Mouse (Mus musculus): ENCODE results near the gene Kpna4. TPM values are rescaled to one million over a fixed set of nuclear protein-coding genes. Genes with fewer than 3 reads are reported as not detected.

The Kpna4 gene
- 10 to 100 TPM; 63.7 to 71.3 (median 66.3) TPM for total RNA-seq (2022)

- DNase-seq (ENCODE audit: low spot score in 2 of 2), result peak; percentile 80 to 93
These were observed at the start of gene Kpna4 for GRCm38 (mm10) chr3:69126509-69127345. Kpna4 (minus strand) TSS chr3:69127113.

GRCm38 (mm10) chr3:69175229-69175628 lies 48.3 kb upstream of the Kpna4 start:
- DNase-seq (ENCODE audit: low spot score in 2 of 2), result no peak

DNA sequence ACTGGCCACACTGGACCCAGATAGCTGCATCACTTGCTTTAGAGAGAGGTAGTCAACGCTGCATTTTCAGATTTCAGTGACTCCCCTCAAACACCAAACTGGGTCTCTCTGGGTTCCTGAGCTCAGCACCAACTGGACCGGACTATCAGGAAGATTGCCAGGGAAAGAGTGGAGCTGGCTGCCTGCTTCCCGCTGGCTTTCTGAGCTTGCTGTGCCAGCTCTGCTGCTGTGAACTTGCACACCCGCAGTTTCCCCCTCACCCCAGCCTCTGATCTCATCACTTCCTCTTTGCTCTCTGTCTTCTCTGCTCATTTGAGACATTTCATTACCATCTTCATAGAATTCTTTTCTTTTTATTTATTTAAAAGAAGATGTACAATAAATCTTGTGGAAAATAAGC lies 44.2 kb upstream of the Kpna4 start:
- no peak for DNase-seq (ENCODE audit: low spot score in 2 of 2)

- no peak for DNase-seq (ENCODE audit: low spot score in 2 of 2)
These were observed 42.9 kb upstream of the Kpna4 start for GRCm38 (mm10) chr3:69169796-69170195.

DNA sequence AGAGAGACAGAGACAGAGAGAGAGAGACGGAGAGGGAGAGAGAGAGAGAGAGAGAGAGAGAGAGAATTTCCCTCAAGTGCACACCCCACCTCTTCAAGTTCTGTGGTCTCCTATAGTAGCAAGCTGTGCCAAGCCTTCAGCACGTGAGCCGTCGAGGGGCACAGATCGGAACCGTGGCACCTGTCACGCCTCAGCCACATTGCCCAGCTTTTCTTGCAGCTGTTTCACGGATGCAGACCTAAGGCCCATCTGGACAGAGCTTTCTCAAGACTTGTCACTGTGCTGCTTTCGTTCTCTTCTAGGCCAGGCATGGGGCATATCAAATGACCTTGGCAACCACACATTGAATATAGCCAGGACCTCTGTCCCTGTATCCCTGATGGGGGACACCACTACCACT lies 41.8 kb upstream of the Kpna4 start:
- no peak for DNase-seq (ENCODE audit: low spot score in 2 of 2)

- DNase-seq (ENCODE audit: low spot score in 2 of 2), result no peak
These were observed 36.1 kb upstream of the Kpna4 start for GRCm38 (mm10) chr3:69163057-69163456.

DNA sequence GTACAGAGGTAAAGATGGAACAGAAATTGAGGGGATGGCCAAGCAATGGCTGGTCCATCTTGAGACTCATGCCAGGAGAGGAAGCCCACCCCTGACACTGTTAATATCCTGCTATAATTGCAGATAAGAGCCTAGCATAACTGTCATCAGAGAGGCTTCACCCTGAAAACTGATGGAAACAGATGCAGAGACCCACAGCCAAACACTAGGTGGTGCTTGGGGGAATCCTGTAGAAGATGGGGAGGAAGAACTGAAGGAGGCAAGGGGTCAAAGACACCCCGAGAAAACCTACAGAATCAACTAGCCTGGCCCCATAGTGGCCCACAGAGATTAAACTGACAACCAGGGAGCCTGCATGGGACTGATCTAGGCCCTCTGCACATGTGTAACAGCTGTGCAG lies 33.5 kb upstream of the Kpna4 start:
- DNase-seq (ENCODE audit: low spot score in 2 of 2), result no peak

- DNase-seq (ENCODE audit: low spot score in 2 of 2), result no peak
These were observed 32.6 kb upstream of the Kpna4 start for GRCm38 (mm10) chr3:69159501-69159900.

- DNase-seq (ENCODE audit: low spot score in 2 of 2), result no peak
These were observed 31.0 kb upstream of the Kpna4 start for GRCm38 (mm10) chr3:69157886-69158285.

DNA sequence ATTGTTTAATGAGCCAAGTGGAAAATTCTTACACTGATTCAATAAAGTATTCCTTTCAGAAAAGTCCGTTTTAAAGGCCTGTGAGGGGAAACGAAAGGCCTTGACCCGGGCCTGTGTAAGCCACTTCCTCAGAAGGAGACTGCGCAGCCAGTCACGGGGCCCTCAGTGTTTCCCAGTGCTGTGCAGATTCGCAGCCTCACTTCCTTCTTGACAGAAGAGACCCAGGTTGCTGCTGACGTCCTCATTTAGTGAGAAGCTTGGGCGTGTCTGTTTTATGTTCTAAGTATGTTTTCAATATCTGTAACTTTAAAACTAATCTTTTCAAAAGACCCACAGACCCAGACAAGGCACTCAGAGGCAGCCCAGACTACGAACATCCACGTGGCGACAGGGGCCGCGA lies 29.6 kb upstream of the Kpna4 start:
- DNase-seq (ENCODE audit: low spot score in 2 of 2), result no peak

DNA sequence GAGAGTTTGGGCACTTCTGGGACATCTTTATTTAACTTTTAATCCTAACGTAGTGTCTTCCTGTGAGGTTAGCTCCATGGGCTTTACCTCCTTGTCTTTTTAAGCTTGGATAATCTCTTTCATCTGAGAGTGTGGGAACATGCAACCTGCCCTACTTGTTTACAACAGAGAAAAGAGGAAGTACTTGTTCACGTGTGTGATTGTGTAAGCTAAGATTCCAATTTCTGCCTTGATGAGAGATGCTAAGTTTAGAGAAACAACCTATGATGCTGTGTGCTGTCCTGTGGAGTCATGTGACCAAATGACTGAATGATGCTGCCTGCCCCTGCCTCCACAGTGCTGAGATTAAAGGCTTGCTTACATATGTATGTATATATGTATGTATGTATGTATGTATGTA lies 27.8 kb upstream of the Kpna4 start:
- DNase-seq (ENCODE audit: low spot score in 2 of 2), result no peak

DNA sequence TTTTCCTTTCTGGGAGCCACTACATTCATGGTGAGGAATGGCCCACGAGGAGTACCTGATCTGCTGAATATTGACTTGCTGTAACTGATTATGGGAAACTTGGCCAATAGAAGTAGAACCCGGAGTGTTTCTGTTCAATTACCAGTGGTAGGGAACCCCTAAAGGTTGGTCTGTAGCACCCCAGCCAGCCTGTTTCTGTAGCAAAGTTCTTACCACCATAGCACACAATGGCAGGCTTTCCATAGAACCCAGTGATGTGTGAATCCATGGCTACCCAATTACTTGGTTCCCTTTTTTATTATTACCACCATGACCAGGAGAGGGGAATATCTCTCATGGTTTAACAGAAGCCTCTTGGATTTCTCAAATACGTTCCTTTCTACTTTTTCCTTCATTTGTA lies 24.0 kb upstream of the Kpna4 start:
- no peak for DNase-seq (ENCODE audit: low spot score in 2 of 2)

- no peak for DNase-seq (ENCODE audit: low spot score in 2 of 2)
These were observed 15.6 kb upstream of the Kpna4 start for GRCm38 (mm10) chr3:69142372-69142994.

- DNase-seq (ENCODE audit: low spot score in 2 of 2), result no peak
These were observed 13.9 kb upstream of the Kpna4 start for GRCm38 (mm10) chr3:69140851-69141250.

DNA sequence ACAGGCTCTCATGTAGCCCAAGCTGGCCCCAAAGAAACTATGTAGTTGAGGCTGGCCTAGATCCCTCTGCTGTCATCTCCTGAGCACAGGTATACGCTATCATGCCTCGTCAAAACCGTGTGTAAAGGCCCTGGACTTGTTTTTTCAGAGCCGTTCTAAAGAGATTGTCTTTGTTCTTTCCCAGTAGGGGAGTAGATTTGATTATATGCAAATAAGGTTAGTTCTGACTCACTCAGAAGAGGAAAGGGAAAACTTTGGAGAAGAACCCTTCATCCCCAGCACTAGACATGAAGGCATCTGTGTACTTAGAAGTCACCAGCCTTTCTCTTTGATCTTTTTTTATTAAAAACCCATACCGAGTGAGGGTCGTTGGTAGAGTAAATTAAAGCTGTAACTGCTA lies 9.1 kb upstream of the Kpna4 start:
- DNase-seq (ENCODE audit: low spot score in 2 of 2), result no peak

- DNase-seq (ENCODE audit: low spot score in 2 of 2), result no peak
These were observed 4.1 kb upstream of the Kpna4 start for GRCm38 (mm10) chr3:69130973-69131372.

GRCm38 (mm10) chr3:69127693-69128092 lies 780 bp upstream of the Kpna4 start:
- DNase-seq (ENCODE audit: low spot score in 2 of 2), result no peak

DNA sequence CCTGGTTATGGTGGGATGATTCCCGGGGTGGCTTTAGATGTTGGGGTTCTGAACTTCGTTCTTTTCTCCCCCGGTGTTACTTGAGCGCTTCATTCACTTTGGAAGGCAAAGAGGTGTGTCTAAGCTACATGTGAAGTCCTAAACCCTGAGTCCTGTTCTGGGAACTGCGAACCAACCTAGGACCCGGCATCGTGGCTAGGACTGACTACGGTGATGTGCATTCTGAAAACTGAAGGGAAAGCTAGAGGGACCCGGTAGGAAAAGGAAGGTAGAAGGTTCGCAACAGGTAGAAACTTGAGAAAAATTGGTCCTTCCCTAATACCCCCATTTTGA lies 399 bp upstream of the Kpna4 start:
- no peak for DNase-seq (ENCODE audit: low spot score in 2 of 2)

- peak; percentile 13 to 18 for DNase-seq (ENCODE audit: low spot score in 2 of 2)
These were observed 913 bp downstream of the Kpna4 start for GRCm38 (mm10) chr3:69125891-69126508.

GRCm38 (mm10) chr3:69125461-69125860 lies 1.5 kb downstream of the Kpna4 start:
- no peak for DNase-seq (ENCODE audit: low spot score in 2 of 2)

- DNase-seq (ENCODE audit: low spot score in 2 of 2), result no peak
These were observed 8.1 kb downstream of the Kpna4 start for GRCm38 (mm10) chr3:69118827-69119226.

DNA sequence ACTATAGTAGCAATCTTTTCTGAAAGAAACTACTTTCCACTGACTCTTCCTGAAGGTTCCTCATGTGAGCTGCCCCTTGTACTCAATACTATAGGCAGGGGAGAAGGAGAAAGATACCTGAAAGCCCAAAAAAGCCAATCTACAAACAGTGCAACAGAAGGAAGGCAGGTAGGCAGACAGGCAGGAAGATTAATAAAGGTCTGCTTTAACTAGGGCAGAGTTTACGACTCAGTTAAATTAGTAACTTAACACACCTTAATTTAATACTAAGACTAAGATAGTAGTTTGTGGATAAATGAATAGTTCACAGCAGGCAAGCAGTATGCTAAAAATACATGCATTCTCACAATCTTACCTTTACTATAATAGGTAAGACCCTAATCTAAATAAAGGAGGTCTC lies 12.2 kb downstream of the Kpna4 start:
- no peak for DNase-seq (ENCODE audit: low spot score in 2 of 2)

DNA sequence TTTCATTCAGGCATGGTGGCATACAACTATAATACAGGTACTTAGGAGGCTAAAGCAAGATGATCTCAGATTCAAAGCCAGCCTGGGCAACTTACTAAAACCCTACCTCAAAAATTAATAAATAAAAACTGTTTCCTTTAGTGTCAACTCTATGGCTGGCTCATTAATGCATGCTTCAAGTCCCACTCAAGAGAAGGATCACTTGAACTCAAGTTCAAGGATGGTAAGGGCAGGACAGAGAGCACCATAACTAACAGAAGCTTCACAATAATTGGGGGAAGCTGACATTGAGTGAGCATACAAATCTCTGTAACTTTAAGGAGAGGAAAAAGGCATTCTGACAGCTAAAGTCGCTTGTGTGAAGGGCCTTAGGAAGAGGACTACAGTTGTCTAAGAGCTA lies 13.0 kb downstream of the Kpna4 start:
- DNase-seq (ENCODE audit: low spot score in 2 of 2), result no peak

All from left cerebral cortex, adult 8-10 months (tissue).